Mouse (Mus musculus): Measurements from ENCODE around the gene Ankrd24.
A peak's percentile ranks its signal among the peaks of the same experiment; 100 is the strongest.
"Not testable (repeated sequence)": the region's sequence is repeated elsewhere in the genome, so short reads cannot be mapped to it uniquely, and the experiment has no call there.

Gene Ankrd24

DNA sequence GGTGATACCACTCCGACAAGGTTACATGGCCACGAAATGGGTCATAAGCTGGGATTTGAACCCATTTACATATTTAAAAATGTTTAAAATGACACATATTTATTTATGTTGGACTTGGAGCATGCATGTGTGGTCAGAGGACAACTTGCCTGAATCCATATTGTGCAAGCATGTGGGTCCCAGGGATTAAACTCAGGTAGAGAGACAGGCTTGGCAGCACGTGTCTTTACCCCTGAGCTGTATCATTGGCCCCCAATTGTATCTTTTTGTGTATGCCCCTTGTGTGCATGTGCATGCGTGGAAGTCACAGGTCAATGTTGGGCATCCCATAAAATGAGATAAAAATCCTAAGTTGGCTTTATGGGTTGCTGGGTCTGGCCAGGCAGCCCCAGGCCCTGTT lies 17.1 kb downstream of the Ankrd24 start:
- no peak for DNase-seq

GRCm38 (mm10) chr10:81646015-81646555 lies 17.7 kb downstream of the Ankrd24 start:
- peak; percentile 40 to 51 for DNase-seq

DNA sequence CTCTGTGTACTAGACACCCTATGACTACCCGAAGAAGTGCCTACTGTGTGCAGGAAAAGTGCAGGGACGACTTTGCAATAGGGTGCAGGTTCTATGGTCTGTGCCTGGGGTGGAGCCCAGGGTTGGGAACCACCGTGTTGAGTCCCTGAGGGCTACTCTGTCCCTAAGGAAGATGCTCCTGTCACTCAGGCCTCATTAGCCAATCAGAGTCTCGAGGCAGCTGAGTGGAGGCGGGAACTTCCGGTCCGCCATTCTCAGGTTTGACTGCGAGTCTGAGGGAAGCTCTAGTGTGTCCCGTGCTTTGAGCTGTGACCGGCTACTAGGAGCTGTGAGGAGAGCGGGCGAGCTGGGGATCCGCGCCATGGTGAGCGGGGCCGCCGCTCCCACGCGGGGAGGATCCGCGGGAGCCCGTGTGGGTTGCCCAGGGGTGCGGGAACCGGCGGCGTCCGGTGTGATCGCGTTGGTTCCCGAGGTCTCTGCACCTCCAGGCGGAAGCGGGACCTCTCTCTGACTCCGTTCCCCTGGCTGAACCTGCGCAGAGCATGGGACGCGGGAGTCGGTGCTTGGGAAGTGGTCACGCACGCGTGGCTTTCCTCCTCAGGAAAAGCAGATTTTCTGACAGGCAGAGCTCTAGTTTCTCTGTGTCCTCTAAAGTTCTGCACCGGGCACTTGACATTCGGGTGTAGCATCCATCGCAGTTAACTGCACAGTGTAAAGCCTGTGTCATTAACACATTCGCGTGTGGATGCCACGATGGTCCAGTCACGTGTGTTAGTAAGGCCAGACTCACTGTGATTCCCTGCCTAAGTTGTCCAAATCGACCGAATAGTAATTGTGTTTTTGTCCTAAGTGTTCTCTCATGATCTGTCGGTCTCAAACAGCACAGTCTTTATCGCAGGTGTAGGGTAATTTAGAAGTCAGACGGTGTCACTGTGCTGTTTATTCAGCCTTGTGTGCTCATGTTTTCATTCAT lies 20.7 kb downstream of the Ankrd24 start, which contains the start of gene Gm10778:
Gm10778 (plus strand) TSS at position 257 of the 973 bp plus-strand sequence.
- peak; percentile 83 to 90 for DNase-seq

DNA sequence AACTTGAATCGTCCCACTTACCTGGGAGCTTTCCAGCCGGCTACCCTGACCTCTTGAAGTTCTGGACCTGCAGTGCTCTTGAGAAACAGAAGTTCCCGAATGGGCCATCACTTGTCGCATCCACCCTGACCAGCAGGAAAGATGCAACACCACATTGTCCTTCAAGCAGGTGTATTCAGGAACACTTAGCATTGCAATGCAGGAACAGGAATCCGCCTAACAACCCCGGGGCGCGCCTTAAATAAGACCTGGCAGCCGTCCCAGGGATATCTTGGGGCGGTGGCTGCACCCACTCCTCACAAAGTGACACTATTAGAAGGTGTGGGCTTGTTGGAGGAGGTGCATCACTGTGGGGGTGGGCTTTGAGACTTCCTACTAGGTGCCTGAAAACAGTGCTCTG lies 26.8 kb downstream of the Ankrd24 start:
- no peak for DNase-seq

DNA sequence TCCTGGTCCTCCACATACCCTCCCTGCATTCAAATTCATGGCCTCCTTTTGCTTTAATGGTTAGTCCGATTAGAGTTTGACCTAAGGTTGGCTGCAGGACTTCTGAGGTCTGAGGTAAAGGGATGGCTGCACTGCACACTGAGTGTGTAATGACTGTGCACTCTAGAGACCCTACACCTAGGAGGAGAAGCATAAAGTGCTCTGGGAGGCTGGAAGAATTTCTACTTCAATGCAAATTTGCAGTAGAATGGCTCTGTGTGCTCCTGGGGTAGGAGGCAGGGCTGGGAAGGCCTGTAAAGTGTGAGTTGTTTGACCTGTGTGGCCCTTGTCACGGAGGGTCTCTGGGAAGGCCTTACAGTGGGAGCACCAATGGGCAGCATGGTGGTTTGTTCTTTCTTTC lies 27.8 kb downstream of the Ankrd24 start:
- DNase-seq = no peak

DNA sequence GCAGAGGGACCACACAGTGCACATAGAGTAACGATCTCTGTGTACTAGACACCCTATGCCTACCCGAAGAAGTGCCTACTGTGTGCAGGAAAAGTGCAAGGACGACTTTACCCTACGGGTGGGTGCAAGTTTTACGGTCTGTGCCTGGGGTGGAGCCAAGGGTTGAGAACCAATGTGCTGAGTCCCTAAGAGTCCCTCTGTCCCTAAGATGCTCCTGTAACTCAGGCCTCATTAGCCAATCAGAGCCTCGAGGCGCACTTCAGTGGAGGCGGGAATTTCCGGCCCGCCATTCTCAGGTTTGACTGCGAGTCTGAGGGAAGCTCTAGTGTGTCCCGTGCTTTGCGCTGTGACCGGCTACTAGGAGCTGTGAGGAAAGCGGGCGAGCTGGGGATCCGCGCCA lies 58.8 kb downstream of the Ankrd24 start:
- not testable (repeated sequence) for DNase-seq
